Mouse (Mus musculus) activated CD4-positive, CD25-positive, alpha-beta regulatory T cell, adult 4 months (primary cell): ENCODE data around the gene Srbd1. TPM values are rescaled to one million over a fixed set of nuclear protein-coding genes. Genes with fewer than 3 reads are reported as not detected.

Experiments used
- ATAC-seq: one replicate; pipeline ENCODE4 v1.8.0; 2017
- polyA plus RNA-seq, 2 experiments: library from polyadenylated mRNA; unstranded; fragments of 100-300 nt; shearing (Covaris generic); gene quantifications; one replicate each; pipeline ENCODE4 v1.2.1; 2017

Srbd1 gene
- polyA plus RNA-seq, 2 experiments from 2014 or later = 9.5 to 10.9 TPM

DNA sequence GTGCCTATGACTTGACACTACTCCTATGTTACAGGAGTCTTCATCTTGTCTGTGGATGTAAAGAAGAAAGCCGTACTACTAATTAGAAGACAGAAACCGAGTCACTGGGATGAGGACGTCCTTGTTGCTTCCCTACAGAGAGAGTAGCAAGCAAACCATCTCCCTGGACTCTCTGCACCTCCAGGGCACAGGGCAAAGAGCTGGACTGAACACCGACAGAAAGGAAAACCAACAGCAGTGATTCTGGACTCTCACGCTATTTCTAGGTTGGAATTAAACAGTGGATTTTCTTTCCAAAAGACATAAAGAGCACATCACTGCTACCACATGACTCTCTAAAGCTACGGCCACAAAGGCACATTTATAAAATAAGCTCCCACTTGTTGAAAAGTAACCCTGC lies 110.3 kb downstream of the Srbd1 start:
- ATAC-seq = no peak

DNA sequence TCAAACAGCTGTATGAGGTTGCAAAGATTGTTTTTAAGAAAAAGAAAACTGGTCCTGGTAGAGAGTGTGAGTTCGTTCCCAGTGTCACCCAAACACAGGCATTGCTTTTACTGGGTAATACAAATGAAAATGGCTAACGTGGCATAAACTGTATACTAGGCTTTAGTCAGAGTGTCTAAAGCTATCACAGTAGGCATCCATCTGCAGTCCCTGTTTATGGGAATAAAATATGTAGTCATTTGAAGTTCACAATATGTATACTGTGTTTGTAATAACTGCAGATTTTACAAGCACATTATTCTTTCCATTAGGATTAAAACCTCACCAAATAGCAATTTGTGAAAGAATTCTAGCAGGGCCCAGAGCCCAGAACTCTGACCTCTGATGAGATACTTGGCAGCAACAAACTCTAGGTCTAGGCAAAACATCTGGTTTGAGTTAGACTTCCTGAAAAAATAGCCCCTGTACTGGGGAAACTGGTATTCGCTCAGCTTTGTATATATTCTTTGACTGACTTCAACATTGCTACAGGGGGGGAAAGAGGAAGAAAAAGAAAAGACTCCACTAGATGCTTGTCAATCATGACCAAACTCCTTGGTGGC lies 112.8 kb downstream of the Srbd1 start:
- ATAC-seq = no peak

DNA sequence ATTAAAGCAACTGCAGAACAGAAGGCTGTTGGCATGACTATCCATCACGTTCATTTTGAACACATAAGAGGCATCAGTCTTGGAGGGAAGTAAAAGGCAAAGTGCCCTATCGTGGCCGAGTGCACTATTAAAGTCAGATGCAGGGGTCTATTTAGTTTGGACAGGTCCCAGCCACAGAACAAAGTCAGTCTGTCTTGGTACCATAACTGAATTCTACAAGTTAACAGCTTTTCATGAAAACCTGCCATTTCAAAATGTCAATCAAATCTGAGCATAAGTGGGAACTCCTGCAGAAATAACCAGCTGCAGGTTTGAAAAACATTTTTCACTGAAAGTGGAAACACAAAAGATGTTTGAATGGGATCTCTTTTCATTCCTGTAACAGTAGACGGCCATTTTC lies 115.0 kb downstream of the Srbd1 start:
- no peak for ATAC-seq

DNA sequence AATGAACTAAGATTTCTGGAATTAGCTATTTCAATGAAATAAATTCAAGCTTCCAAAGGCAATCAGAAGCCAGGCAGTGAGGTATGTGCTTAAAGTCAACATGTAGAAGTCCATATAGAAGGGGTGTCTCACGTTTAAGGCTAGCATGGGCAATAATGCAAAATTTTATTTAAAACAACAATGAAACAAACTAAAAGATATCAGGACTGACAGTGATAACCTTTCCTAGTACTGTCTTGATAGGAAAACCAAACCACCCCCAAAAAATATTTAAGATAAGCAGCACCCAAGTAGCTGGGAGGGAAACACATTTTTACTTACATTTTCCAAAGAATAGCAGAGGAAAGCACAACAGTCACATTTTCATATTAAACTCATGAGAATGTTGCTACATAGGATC lies 115.8 kb downstream of the Srbd1 start:
- no peak for ATAC-seq

- ATAC-seq = no peak
Measured at GRCm38 (mm10) chr17:86027577-86028199, 117.3 kb downstream of the Srbd1 start.

GRCm38 (mm10) chr17:86024589-86024988 lies 120.4 kb downstream of the Srbd1 start:
- ATAC-seq = no peak

DNA sequence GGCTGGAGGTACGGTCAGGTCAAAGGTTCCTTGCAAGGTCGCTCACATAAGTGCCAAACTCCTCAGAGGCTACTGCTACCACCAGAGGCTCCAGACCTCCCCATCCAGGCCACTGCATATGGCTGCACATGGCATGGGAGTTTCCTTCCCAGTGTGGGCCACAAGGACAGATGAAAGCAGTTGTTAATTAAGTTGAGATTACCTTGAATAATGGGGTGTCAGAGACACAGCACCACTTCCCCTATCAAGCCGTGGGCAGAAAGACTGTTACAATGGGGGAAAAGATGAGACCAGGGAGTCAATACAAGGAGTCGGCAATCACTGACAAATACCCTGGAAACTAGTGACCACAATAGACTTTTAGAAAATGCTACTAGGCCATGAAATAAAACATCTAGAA lies 122.6 kb downstream of the Srbd1 start:
- ATAC-seq = no peak

DNA sequence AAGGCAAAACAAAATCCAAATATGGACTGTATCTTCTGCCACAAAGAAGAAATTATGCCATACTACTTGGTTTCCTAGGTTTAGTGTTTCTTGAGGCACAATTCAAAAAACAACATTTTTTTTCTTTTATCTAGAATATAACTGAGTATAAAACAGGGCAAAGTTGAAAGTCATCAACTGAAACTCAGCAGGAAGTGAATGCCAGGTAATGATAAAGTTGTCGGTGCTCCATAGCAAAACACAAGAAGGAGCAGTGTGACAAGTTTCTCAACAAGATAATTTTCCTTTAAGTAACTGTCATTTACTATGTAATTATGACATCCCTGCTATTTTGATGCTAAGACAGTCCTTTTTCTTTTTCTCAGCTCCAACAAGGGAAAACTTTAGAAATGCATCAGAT lies 123.2 kb downstream of the Srbd1 start:
- no peak for ATAC-seq

DNA sequence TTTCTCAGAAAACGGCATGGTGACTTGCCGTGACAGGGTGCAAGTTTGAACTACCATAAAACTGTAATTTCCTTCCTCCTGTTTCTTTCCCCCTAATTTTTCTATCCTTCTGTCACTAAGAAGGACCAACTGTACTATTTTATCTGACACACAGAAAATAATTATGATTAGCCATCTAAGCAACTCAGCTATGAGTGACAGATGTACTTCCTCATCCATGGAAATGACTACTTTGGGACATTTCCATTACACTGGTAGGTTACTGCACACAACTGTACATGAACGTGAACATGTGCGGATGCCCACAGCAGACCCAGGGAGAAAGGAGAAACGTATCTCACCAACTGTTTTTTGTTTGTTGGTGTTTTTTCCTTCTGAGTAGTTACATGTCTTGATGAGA lies 123.7 kb downstream of the Srbd1 start:
- ATAC-seq = no peak

DNA sequence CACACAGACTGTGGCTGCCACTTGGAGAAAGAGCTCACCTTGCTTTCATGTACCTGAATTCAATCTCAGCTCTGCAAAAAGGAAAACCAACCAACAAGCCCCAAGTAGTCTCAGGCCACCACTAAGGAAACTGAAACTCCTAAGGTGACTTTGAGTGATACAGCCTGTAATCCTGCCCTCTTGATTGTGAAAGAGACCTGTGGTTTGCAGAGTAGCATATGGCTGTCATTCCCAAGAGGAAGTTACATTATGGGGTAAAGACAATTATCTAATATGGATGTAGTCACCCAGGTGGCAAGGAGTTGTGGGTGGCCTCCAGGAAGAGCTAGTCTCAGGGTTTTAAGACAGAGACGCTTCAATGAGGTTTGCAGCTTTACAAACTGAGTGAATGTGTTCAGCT lies 125.2 kb downstream of the Srbd1 start:
- no peak for ATAC-seq

DNA sequence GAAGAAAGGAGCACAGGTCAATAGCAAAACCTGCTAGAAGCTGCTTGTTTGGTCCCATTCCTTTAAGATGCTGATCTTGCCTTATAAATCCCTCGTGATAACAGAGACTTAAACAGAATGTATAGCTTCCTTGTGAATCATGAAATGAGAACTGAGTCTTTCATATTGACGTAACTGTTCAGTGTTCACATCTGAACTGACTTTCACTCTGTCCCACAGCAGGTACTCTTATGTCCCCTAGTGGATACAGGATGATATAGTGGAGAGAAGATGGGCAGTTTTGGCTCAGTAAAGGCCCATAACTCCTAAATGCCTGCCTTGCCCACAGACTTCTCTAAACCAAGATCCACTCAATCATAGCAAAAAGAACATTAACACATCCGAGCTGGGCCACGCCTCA lies 130.7 kb downstream of the Srbd1 start:
- ATAC-seq = no peak

DNA sequence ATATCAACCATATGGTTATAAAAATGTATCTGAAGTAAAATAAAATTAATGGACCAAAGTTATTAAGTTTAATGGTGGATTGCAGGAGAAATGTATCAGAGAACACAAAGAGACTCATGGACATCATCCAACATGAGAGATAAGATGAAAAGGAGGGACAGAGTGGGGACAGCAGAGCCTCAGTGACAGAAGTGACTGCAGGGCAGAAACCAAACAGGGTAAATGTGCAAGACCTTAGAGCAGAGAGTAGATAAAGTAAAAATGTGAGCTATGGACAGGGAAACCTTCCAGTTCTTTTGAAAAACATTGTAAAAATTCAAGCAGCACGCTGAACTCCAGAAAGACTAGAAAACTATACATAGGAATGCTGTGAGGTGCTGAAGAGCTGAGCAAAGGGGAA lies 132.4 kb downstream of the Srbd1 start:
- ATAC-seq = no peak

DNA sequence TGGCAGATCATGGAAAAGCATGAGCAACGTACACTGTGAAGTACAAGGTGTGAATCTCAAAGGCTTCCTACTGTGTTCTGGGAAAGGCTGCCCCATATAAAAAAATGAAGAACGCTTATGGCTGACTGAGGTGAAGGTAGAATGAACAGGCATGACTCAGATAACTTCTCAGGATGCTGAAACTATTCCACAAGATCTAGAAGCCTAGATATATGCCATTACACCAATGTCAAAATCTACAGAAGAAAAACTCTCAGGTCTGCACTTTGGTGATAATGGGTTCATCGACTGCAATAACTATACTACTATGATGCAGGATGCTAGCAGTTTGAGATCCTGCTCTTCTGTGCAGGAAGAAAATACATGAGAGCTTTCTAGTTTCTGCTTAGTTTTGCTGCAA lies 133.1 kb downstream of the Srbd1 start:
- no peak for ATAC-seq

GRCm38 (mm10) chr17:86008401-86008800 lies 136.6 kb downstream of the Srbd1 start:
- ATAC-seq = no peak

DNA sequence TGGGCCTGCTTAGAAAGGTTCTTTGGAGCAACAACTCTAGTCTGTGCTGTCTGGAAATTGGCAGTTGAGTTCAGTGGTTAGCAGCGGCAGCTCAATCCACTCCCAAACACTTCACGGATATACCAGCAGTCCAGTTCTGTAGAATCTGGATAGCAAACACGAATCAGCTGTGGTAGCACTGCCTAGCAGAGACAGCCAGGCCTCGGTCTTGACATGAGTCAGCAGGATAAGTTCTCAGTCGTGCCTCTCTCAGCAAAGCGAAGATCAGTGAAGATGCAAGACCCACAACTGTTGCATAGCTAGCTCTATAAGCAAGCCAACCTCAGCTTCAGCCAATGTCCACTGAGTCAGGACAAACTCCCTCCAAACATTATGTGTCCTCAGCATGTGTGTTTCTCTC lies 142.9 kb downstream of the Srbd1 start:
- ATAC-seq = no peak

DNA sequence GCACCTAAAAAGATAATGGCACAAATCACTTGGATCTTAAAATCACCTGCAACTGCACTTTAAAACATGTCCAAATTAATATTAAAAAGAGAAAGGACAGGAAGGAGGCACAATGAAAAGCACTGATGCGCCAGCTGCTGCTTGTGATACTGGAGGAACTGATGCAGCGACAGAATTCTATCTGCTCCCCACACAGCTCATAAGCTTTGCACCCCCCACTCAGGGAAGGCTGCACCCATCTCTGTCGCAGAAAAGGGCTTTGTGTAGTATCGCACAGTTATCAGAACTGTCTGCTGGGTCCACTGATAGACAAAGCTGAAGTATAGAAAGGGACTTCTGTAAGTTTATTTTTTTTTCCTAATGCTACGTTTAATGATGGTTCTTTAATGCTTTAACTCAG lies 143.3 kb downstream of the Srbd1 start:
- no peak for ATAC-seq

DNA sequence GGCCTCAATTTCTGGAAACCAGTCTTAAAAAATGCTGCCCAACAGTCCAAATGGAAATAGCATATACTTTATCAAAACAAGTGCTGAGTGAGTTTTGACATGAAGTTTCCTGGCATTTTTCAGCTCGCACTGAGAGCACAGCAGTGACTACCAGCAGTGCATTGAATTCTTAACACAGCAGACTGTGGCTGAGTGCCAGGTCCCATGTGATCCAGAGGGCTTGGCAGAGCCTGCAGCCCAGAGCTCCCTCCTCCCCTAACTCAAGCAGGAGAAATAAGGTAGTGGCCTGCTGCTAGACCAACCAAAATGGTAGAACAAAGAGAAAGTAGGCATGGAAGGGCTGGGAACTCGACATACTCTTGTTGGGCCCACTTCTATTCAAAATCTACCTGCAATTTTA lies 149.2 kb downstream of the Srbd1 start:
- ATAC-seq = no peak

DNA sequence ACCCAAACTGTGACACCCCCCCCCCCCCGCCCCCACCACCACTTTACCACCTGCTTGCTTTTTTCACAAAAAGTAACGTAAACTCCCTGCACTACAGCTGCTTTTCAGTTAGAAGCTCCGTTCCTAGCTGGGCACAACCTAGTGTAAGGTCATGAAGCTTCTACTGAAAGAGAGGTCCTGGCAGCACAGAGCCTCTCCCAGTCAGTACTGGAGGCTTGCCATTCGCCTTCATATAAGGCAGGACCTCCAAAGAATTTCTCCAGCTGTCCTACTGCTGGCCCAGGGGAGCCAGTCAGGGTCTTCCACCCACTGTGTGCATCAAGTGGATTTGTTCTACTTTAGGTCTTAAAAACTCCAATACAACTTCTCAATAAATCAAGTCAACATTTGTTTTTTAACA lies 149.9 kb downstream of the Srbd1 start:
- no peak for ATAC-seq

- no peak for ATAC-seq
Measured at GRCm38 (mm10) chr17:85989058-85989769, 155.8 kb downstream of the Srbd1 start.

- no peak for ATAC-seq
Measured at GRCm38 (mm10) chr17:85987531-85987930, 157.4 kb downstream of the Srbd1 start.

DNA sequence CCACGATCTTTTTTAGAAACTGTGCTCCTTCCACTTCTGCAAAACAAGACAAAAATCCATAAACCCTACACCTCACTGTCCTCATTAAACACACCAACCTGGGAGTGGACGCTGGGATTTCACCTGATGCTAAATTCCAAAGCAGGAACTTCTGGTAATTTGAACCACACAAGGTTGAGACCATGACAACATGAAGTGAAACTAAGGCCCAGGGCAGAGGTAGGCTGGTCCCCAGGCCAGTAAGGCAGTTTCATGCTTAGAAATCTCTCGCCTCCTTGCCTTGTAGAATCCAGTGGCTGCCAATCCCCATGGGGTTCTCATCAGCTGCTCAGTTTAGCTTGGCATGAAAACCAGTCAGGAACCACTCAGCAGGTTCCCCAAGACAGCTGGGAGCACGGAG lies 158.4 kb downstream of the Srbd1 start:
- no peak for ATAC-seq

DNA sequence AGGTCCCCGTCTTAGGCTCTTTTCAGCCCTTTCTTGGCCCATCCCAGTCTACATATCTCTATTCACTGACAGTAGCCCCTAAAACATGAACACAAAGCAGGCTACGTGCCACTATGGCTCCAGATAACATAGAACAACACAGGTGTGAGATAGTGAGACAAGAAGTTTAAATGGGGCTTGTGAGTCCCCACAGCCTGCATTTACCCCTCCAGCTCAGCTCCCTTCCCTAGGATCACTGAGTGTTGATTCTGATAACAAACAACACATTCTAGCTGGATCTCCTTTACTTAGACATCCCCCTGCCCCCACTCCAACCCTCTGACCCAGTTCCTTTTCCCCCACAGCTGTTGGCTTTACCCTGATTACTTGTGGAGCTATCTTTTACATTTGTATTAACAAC lies 158.8 kb downstream of the Srbd1 start:
- ATAC-seq = no peak

GRCm38 (mm10) chr17:85985131-85985530 lies 159.8 kb downstream of the Srbd1 start:
- no peak for ATAC-seq

DNA sequence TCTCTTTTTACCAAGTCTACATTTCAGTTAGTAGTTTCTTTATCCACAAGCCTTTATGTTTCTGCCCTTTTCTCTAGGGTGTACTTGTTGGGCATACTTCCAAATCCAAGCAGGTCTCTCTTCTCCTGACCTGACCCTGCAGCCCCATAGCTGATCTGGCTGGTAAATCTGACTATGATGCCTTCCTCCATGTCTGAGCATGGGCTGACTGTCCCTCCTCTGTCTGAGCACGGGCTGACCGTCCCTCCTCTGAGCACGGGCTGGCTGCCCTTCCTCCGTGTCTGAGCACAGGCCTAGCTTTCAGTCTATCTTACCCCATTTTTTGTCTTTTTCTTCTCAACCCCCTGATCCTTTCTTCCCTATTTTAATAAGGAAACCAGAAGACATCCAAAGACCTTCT lies 162.7 kb downstream of the Srbd1 start:
- ATAC-seq = no peak
